Mouse (Mus musculus): ENCODE measurements at regions not wholly inside any gene's neighbourhood (a gene's known extent, or its start where the extent isn't known, plus 50 kb on each side); places are given as distances from the start of the nearest gene placed in this dataset.

DNA sequence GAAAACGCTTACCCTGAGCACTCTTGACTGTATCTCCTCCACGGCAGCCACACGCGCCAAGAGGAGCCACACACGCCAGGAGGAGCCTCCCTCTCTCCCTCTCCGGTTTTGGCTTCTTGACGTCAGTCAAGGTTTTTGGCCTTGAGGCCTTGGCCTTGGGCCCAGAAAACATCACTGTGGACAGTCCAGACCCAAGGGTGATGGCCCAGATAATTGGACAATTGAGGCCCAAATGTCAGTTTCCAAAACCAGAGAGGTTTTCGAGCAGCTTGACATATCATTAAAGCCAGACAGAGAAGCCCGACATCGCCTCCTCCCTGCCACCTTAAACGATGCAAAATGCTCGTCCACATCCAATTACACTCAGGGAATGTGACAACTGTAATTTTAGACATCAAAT is 65.4 kb upstream of the Aldh1a3 start:
- H3K27me3 ChIP-seq (replicated peaks): peaks cover 63% of the 10 kb centered on the region
- DNase-seq (ENCODE audit: extremely low read depth): no peak
- H3K4me2 ChIP-seq (ENCODE audit: insufficient read depth, low read depth, poor library complexity, severe bottlenecking): no peak overlapping the region
- H3K9me3 ChIP-seq (replicated peaks; ENCODE audit: low read length): peaks cover 4% of the 10 kb centered on the region
- no peak overlapping the region for H3K4me3 ChIP-seq (replicated peaks in 1 of 3; ENCODE audit: low read depth in 2 of 3, low read length in 2 of 3, poor library complexity in 1 of 3)
- dilution Hi-C loops (cut with MboI; ENCODE audit: extremely low pct_ligation_motif_present, extremely low pct_unique_long_range_greater_than_20kb, low sequenced_read_pairs): no loop called here
- H3K4me1 ChIP-seq (ENCODE audit: control insufficient read depth in 1 of 2, insufficient read depth in 2 of 2): no peaks in the 10 kb centered on the region; a peak in 1 of 4 replicates
- TF ChIP-seq ZC3H11A (IDR thresholded peaks at IDR 0.05; ENCODE audit: low read depth, low read length) (no peak), USF1 (IDR thresholded peaks at IDR 0.05; ENCODE audit: low read depth, low read length) (no peak), EP300 (IDR thresholded peaks at IDR 0.05; ENCODE audit: low read length) (no peak), PAX5 (IDR thresholded peaks at IDR 0.05; ENCODE audit: low read length) (no peak), RCOR1 (conservative IDR thresholded peaks at IDR 0.05; ENCODE audit: low read depth, low read length) (no peak), JUN (IDR thresholded peaks at IDR 0.05; ENCODE audit: insufficient read depth, low read depth, low read length) (no peak), SMC3 (IDR thresholded peaks at IDR 0.05; ENCODE audit: low read depth, low read length) (no peak), UBTF (IDR thresholded peaks at IDR 0.05; ENCODE audit: low read depth, low read length) (no peak), NELFE (IDR thresholded peaks at IDR 0.05; ENCODE audit: low read depth, low read length) (no peak), MEF2A (IDR thresholded peaks at IDR 0.05; ENCODE audit: borderline replicate concordance, low read depth, low read length) (no peak), TCF12 (IDR thresholded peaks at IDR 0.05; ENCODE audit: low read depth, low read length) (no peak), HCFC1 (IDR thresholded peaks at IDR 0.05; ENCODE audit: low read depth, low read length) (no peak), MYC (IDR thresholded peaks at IDR 0.05; ENCODE audit: low read depth, low read length) (no peak), ETS1 (conservative IDR thresholded peaks at IDR 0.05; ENCODE audit: low read depth, low read length) (no peak), MXI1 (IDR thresholded peaks at IDR 0.05; ENCODE audit: low read depth, low read length) (no peak), POLR2AphosphoS2 (IDR thresholded peaks at IDR 0.05; ENCODE audit: low read depth, low read length) (no peak), RAD21 (IDR thresholded peaks at IDR 0.05; ENCODE audit: low read depth, low read length) (no peak)
- no peak overlapping the region for H3K9ac ChIP-seq (ENCODE audit: insufficient read depth, low read depth)
- no peak overlapping the region for H3K27ac ChIP-seq (ENCODE audit: insufficient read depth, low read depth)
- in situ Hi-C loops (cut with MboI; ENCODE audit: low pct_ligation_motif_present, low pct_unique_long_range_greater_than_20kb, low sequenced_read_pairs): no loop called here
- H3K36me3 ChIP-seq (replicated peaks in 1 of 2; ENCODE audit: control insufficient read depth in 1 of 2, insufficient read depth in 1 of 2, low read length in 1 of 2): no peaks in the 10 kb centered on the region
- H3K79me2 ChIP-seq (replicated peaks; ENCODE audit: control insufficient read depth, extremely low read depth, insufficient read depth, poor library complexity, severe bottlenecking): no peaks in the 10 kb centered on the region

DNA sequence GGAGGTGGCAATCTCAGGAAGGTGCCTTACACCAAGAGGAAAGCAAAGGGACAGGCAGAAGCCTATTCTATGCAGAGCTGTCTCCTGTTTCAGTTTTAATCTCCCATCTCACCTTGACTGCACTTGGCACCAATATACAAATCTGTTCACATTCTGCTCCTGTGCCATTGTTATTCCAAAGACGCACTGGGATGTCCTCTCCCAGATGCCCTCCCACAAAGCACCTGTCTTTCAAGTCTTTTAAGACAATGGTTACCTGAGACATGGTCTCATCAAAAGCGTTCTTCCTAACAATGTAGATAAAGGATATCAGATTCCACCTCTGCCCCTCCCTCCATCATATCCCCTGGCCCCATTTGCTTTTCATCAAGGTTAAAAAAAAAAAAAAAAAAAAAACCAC is 64.2 kb upstream of the Aldh1a3 start:
- no peak for DNase-seq (ENCODE audit: extremely low read depth)
- Histone ChIP-seq H3K27ac (ENCODE audit: insufficient read depth, low read depth) (no peak overlapping the region), H3K79me2 (replicated peaks; ENCODE audit: control insufficient read depth, extremely low read depth, insufficient read depth, poor library complexity, severe bottlenecking) (no peaks in the 10 kb centered on the region), H3K4me1 (ENCODE audit: control insufficient read depth in 1 of 2, insufficient read depth in 2 of 2) (no peaks in the 10 kb centered on the region), H3K9me3 (replicated peaks; ENCODE audit: low read length) (peaks cover 4% of the 10 kb centered on the region), H3K9ac (ENCODE audit: insufficient read depth, low read depth) (no peak overlapping the region), H3K36me3 (replicated peaks in 1 of 2; ENCODE audit: control insufficient read depth in 1 of 2, insufficient read depth in 1 of 2, low read length in 1 of 2) (no peaks in the 10 kb centered on the region), H3K27me3 (replicated peaks) (peaks cover 60% of the 10 kb centered on the region), H3K4me2 (ENCODE audit: insufficient read depth, low read depth, poor library complexity, severe bottlenecking) (no peak overlapping the region), H3K4me3 (replicated peaks in 1 of 3; ENCODE audit: low read depth in 2 of 3, low read length in 2 of 3, poor library complexity in 1 of 3) (no peak overlapping the region)
- dilution Hi-C loops (cut with MboI; ENCODE audit: extremely low pct_ligation_motif_present, extremely low pct_unique_long_range_greater_than_20kb, low sequenced_read_pairs) (no loop called here), in situ Hi-C loops (cut with MboI; ENCODE audit: low pct_ligation_motif_present, low pct_unique_long_range_greater_than_20kb, low sequenced_read_pairs) (no loop called here)
- no peak for TF ChIP-seq RAD21 (IDR thresholded peaks at IDR 0.05; ENCODE audit: low read depth, low read length)
- TF ChIP-seq USF2 (conservative IDR thresholded peaks at IDR 0.05; ENCODE audit: low read depth, low read length): no peak
- no peak for TF ChIP-seq ZC3H11A (IDR thresholded peaks at IDR 0.05; ENCODE audit: low read depth, low read length)
- no peak for TF ChIP-seq SIN3A (IDR thresholded peaks at IDR 0.05; ENCODE audit: low read length)
- TF ChIP-seq PAX5 (IDR thresholded peaks at IDR 0.05; ENCODE audit: low read length): no peak
- no peak for TF ChIP-seq MAX (IDR thresholded peaks at IDR 0.05; ENCODE audit: low read length)
- TF ChIP-seq MAFK (IDR thresholded peaks at IDR 0.05; ENCODE audit: insufficient replicate concordance, low read length): no peak
- TF ChIP-seq HCFC1 (IDR thresholded peaks at IDR 0.05; ENCODE audit: low read depth, low read length): no peak
- TF ChIP-seq MAZ (IDR thresholded peaks at IDR 0.05; ENCODE audit: low read depth, low read length): no peak
- TF ChIP-seq TBP (conservative IDR thresholded peaks at IDR 0.05; ENCODE audit: low read depth, low read length): no peak
- TF ChIP-seq ZMIZ1 (IDR thresholded peaks at IDR 0.05; ENCODE audit: low read depth, low read length): no peak
